Mouse (Mus musculus): ENCODE measurements at regions not wholly inside any gene's neighbourhood (a gene's known extent, or its start where the extent isn't known, plus 50 kb on each side); places are given as distances from the start of the nearest gene placed in this dataset.

DNA sequence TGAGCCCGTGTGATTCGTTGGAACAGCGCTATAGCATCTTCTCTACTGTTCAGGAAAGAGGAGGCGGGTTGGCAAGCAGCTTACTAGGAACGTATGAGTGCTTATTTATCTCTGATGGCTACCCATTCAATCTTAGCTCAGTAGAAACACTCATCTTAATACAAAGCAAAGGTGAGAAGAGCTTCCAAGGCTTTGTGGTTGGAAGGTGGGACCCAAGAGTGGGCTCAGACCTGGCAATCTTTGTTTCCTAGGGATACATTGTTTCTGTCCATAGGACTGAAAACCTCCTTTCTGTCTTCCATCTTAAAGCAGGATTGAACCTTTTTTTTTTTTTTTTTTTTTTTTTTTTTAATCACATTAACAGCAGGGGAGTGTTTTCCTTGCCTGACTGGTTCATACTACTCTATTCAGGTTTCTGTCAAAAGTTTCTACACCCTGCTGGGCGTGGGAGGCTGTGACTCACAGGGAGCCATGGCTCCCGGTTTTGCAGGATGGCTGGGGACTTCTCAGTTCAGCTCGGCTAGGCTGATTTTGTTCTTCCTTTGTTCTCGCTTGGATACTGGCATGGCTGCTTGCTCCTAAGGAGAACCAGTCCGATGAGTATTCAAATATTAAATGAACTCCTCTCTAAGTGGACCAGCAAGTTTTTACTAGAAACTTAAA is 64.7 kb upstream of the Gm9887 start:
- Histone ChIP-seq H3K9me3 (ENCODE audit: control insufficient read depth, low read length) (peaks cover 5% of the 10 kb centered on the region; the same call in 1 of the 2 replicates), H3K27me3 (ENCODE audit: control insufficient read depth, insufficient read depth, low read length) (no peaks in the 10 kb centered on the region), H3K4me1 (ENCODE audit: control insufficient read depth, insufficient read depth, low read length) (0 out of 2 replicates have a peak, but pooled peaks cover 9% of the 10 kb centered on the region), H3K9ac (ENCODE audit: low read depth, low read length, severe bottlenecking) (no peak overlapping the region), H3K4me3 (replicated peaks; ENCODE audit: low read length) (no peak overlapping the region), H3K36me3 (ENCODE audit: control insufficient read depth, insufficient read depth, low read length) (no peaks in the 10 kb centered on the region), H3K27ac (replicated peaks; ENCODE audit: low read depth, low read length) (no peak overlapping the region), H3K4me2 (replicated peaks; ENCODE audit: low read depth, low read length, severe bottlenecking) (no peak overlapping the region)
- ATAC-seq (ENCODE audit: low FRiP score, low read depth) (no peak; the same call in 1 of the 2 replicates), DNase-seq (ENCODE audit: low spot score) (peak; percentile 38)
- 60% methylated on average over 10 of the region's 10 CpGs for WGBS
- no peak for TF ChIP-seq POLR2A (IDR thresholded peaks at IDR 0.05; ENCODE audit: borderline replicate concordance, extremely low read depth, insufficient read depth, insufficient read length)

DNA sequence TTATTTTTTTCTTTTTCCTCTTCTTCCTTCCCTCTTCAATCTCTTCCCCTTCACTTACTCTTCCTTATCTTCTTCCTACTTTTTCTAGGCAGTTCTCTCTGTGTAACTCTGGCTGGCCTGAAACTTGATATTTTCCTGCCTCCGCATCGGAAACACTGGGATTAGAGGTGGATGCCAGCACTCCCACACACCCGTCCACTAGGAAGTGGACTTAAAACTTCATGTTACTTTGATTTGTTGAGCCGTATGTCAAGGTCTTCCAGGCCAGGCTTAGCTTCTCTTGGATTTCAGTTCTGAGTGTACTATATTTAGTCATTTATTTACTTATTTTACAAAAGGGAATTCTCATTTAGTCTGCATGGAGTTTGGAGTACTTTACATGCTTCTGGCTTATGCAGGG is 62.1 kb upstream of the Gm9887 start:
- 0 out of 2 replicates have a peak, but pooled peaks cover 10% of the 10 kb centered on the region for H3K4me1 ChIP-seq (ENCODE audit: control insufficient read depth, insufficient read depth, low read length)
- no peak overlapping the region for H3K27ac ChIP-seq (replicated peaks; ENCODE audit: low read depth, low read length)
- no peak overlapping the region for H3K4me2 ChIP-seq (replicated peaks; ENCODE audit: low read depth, low read length, severe bottlenecking)
- H3K27me3 ChIP-seq (ENCODE audit: control insufficient read depth, insufficient read depth, low read length) = no peaks in the 10 kb centered on the region
- no peak for TF ChIP-seq POLR2A (IDR thresholded peaks at IDR 0.05; ENCODE audit: borderline replicate concordance, extremely low read depth, insufficient read depth, insufficient read length)
- WGBS = 32% methylated on average over 4 of the region's 4 CpGs
- no peak overlapping the region for H3K4me3 ChIP-seq (replicated peaks; ENCODE audit: low read length)
- peaks cover 5% of the 10 kb centered on the region; the same call in 1 of the 2 replicates for H3K9me3 ChIP-seq (ENCODE audit: control insufficient read depth, low read length)
- no peaks in the 10 kb centered on the region for H3K36me3 ChIP-seq (ENCODE audit: control insufficient read depth, insufficient read depth, low read length)
- no peak for DNase-seq (ENCODE audit: low spot score)
- ATAC-seq (ENCODE audit: low FRiP score, low read depth) = no peak
- no peak overlapping the region for H3K9ac ChIP-seq (ENCODE audit: low read depth, low read length, severe bottlenecking)

DNA sequence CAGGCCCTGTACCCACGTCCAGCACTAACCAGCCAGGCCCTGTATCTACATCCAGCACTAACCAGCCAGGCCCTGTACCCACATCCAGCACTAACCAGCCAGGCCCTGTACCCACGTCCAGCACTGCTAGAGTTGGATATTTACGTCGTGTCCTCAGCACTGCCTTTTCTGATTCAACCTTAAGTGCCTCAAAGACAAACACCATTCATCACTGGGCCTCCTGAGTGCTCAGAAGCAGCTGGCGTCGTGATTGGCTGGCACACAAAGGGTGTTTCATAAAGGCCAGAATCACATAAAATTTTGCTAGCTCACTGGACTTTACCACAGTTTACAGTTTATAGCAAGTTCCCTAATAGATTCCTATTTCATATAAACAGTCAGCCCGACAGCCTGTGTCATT is 59.8 kb upstream of the Gm9887 start:
- TF ChIP-seq POLR2A (IDR thresholded peaks at IDR 0.05; ENCODE audit: borderline replicate concordance, extremely low read depth, insufficient read depth, insufficient read length) = no peak
- H3K27ac ChIP-seq (replicated peaks; ENCODE audit: low read depth, low read length) = peak overlapping the region; percentile 68
- DNase-seq (ENCODE audit: low spot score) = peak; percentile 53
- H3K4me1 ChIP-seq (ENCODE audit: control insufficient read depth, insufficient read depth, low read length) = 0 out of 2 replicates have a peak, but pooled peaks cover 10% of the 10 kb centered on the region
- WGBS = 33% methylated on average over 7 of the region's 7 CpGs
- H3K36me3 ChIP-seq (ENCODE audit: control insufficient read depth, insufficient read depth, low read length) = no peaks in the 10 kb centered on the region
- H3K4me3 ChIP-seq (replicated peaks; ENCODE audit: low read length) = no peak overlapping the region
- no peaks in the 10 kb centered on the region for H3K27me3 ChIP-seq (ENCODE audit: control insufficient read depth, insufficient read depth, low read length)
- H3K9me3 ChIP-seq (ENCODE audit: control insufficient read depth, low read length) = peaks cover 5% of the 10 kb centered on the region; the same call in 1 of the 2 replicates
- ATAC-seq (ENCODE audit: low FRiP score, low read depth) = peak; percentile 57; the same call in 1 of the 2 replicates
- H3K4me2 ChIP-seq (replicated peaks; ENCODE audit: low read depth, low read length, severe bottlenecking) = no peak overlapping the region
- no peak overlapping the region for H3K9ac ChIP-seq (ENCODE audit: low read depth, low read length, severe bottlenecking)

DNA sequence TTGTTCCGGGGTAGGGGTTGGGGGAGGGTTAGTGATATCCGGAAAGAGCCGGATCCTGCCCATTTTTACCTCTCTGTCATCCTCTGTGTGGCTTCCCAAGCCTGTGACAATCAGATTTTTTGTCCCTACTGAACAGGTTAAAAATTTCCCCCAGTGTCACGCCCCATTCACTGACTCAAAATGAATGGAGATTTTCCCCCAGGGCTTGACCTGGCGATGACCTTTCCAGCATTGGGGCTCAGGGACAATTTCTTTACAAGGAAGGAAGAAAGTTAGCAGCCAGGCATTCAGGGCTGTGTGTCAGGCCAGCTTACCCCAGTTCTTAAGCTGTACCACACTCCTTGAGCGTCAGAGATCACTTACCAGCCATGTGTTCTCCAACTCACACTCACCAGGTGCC is 55.9 kb upstream of the Gm9887 start:
- TF ChIP-seq POLR2A (IDR thresholded peaks at IDR 0.05; ENCODE audit: borderline replicate concordance, extremely low read depth, insufficient read depth, insufficient read length) = no peak
- ATAC-seq (ENCODE audit: low FRiP score, low read depth) (no peak), DNase-seq (ENCODE audit: low spot score) (no peak)

DNA sequence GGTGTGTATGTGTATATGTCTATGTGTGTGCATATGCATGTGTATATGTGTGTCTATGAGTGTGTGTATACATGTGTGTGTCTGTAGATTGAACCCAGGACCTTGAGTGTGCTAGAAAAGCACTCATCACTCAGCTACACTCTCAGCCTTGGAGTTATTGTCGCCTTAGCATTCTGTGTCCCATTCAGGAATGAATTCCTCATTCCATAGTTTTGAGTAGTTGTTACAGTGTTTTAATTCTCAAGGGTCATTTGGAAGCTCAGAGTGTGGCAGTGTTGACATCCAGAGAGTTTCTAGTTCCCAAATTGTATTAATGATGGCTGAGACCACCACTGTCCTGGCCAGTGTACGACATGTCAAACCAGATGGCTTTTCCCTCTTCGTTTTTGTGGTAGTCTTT is 53.4 kb upstream of the Gm9887 start:
- Histone ChIP-seq H3K27me3 (ENCODE audit: control insufficient read depth, insufficient read depth, low read length) (no peaks in the 10 kb centered on the region), H3K4me3 (replicated peaks; ENCODE audit: low read length) (no peak overlapping the region), H3K4me2 (replicated peaks; ENCODE audit: low read depth, low read length, severe bottlenecking) (no peak overlapping the region), H3K4me1 (ENCODE audit: control insufficient read depth, insufficient read depth, low read length) (peaks cover 12% of the 10 kb centered on the region), H3K9me3 (ENCODE audit: control insufficient read depth, low read length) (0 out of 2 replicates have a peak, but pooled peaks cover 4% of the 10 kb centered on the region), H3K27ac (replicated peaks; ENCODE audit: low read depth, low read length) (no peak overlapping the region), H3K9ac (ENCODE audit: low read depth, low read length, severe bottlenecking) (no peak overlapping the region), H3K36me3 (ENCODE audit: control insufficient read depth, insufficient read depth, low read length) (no peaks in the 10 kb centered on the region)
- TF ChIP-seq POLR2A (IDR thresholded peaks at IDR 0.05; ENCODE audit: borderline replicate concordance, extremely low read depth, insufficient read depth, insufficient read length) = no peak
- no peak for DNase-seq (ENCODE audit: low spot score)
- WGBS = 74% methylated on average over 3 of the region's 3 CpGs
- ATAC-seq (ENCODE audit: low FRiP score, low read depth) = no peak

More for the DNA sequence above, 55.9 kb upstream of the Gm9887 start:
- Histone ChIP-seq H3K9me3 (ENCODE audit: control insufficient read depth, low read length) (no peaks in the 10 kb centered on the region), H3K4me1 (ENCODE audit: control insufficient read depth, insufficient read depth, low read length) (peaks cover 22% of the 10 kb centered on the region), H3K4me2 (replicated peaks; ENCODE audit: low read depth, low read length, severe bottlenecking) (no peak overlapping the region), H3K4me3 (replicated peaks; ENCODE audit: low read length) (no peak overlapping the region), H3K27me3 (ENCODE audit: control insufficient read depth, insufficient read depth, low read length) (no peaks in the 10 kb centered on the region), H3K9ac (ENCODE audit: low read depth, low read length, severe bottlenecking) (no peak overlapping the region), H3K27ac (replicated peaks; ENCODE audit: low read depth, low read length) (no peak overlapping the region), H3K36me3 (ENCODE audit: control insufficient read depth, insufficient read depth, low read length) (no peaks in the 10 kb centered on the region)
- WGBS = 78% methylated on average over 6 of the region's 6 CpGs

Measured in limb, embryonic 14.5 days (tissue).